Mouse (Mus musculus) small intestine, adult 2 months (tissue): ENCODE results near the gene Katna1. TPM values are rescaled to one million over a fixed set of nuclear protein-coding genes. Genes with fewer than 3 reads are reported as not detected.

Source experiments
- H3K27ac ChIP-seq: fragments of 200-500 bp; 2 replicates; pipeline ENCODE4 v1.5.1; 2012; ENCODE audit warnings: low read depth, low read length, control low read depth, inconsistent platforms; ENCODE audit not compliant: insufficient read depth
- H3K27me3 ChIP-seq: fragments of 200-500 bp; 2 replicates; pipeline ENCODE4 v1.6.1; 2012; ENCODE audit warnings: mild to moderate bottlenecking, moderate library complexity, low read length, inconsistent platforms; ENCODE audit not compliant: control insufficient read depth, insufficient read depth
- H3K36me3 ChIP-seq: fragments of 200-500 bp; 2 replicates; pipeline ENCODE4 v1.6.1; 2012; ENCODE audit warnings: mild to moderate bottlenecking, low read length, control low read depth, inconsistent platforms; ENCODE audit not compliant: control insufficient read depth, insufficient read depth
- H3K4me1 ChIP-seq: fragments of 200-500 bp; 2 replicates; pipeline ENCODE4 v1.6.1; 2012; ENCODE audit warnings: low read length, inconsistent platforms, mixed read lengths; ENCODE audit not compliant: control insufficient read depth, insufficient read depth, insufficient read length
- H3K4me3 ChIP-seq: fragments of 200-500 bp; 2 replicates; pipeline ENCODE4 v1.5.1; 2012; ENCODE audit warnings: low read depth, mild to moderate bottlenecking, control low read depth, inconsistent platforms, low read length, moderate library complexity
- CTCF ChIP-seq: fragments of 200-500 bp; IDR thresholded peaks from 2 replicates; pipeline ENCODE4 v1.5.1; 2012; ENCODE audit warnings: low read depth, mild to moderate bottlenecking, control low read depth, inconsistent platforms, low read length, moderate library complexity, mixed read lengths; ENCODE audit not compliant: insufficient replicate concordance, insufficient read length; ENCODE audit errors: extremely low read depth
- POLR2A ChIP-seq: fragments of 200-500 bp; IDR thresholded peaks from 2 replicates; pipeline ENCODE4 v1.6.1; 2012; ENCODE audit warnings: low read depth, mild to moderate bottlenecking, control low read depth, inconsistent platforms, low read length, moderate library complexity
- WGBS: fragments of 180-500 bp; shearing (Covaris S2); methylation state at CpG from one replicate; pipeline ENCODE4 v1.1.7; 2018; 5-methylcytosine and 5-hydroxymethylcytosine counted together
- polyA plus RNA-seq: library from polyadenylated mRNA; depleted of rRNA; stranded (reverse); fragments of >200 nt; gene quantifications from 2 replicates; pipeline ENCODE4 v1.2.3, GENCODE M21; 2012

Gene Katna1
- polyA plus RNA-seq, 1 experiment, result 1.9 TPM

DNA sequence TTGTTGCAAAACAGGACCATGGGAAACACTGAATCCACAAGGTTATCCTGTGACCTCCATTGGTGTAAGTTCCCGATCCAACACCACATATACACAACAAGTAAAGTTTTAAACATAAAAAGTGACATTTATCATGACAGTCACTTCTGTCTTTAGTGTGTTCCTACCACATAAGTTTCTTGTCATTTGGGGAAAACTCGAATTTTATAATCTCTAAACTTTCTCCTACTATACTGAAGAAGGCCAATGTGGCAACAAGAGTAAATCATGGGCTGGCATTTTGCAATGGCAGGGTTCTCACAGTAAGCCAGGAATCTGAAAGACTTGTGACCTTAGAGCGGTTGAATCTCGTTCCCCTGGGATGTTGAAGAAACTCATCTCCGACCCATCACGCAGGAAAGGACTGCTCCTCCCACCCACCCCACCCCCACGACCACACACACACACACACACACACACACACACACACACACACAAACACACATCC is 54.0 kb downstream of the Katna1 start:
- H3K4me1 ChIP-seq, result peaks cover 2% of the 10 kb centered on the region; the same call in 1 of the 2 replicates
- WGBS, result 18% methylated on average over 7 of the region's 7 CpGs
- peaks cover 14% of the 10 kb centered on the region for H3K36me3 ChIP-seq
- H3K27ac ChIP-seq, result no peak overlapping the region
- TF ChIP-seq CTCF, result no peak
- TF ChIP-seq POLR2A, result no peak
- peak overlapping the region; percentile 99 for H3K4me3 ChIP-seq
- no peaks in the 10 kb centered on the region for H3K27me3 ChIP-seq

- Histone ChIP-seq H3K27me3 (no peaks in the 10 kb centered on the region), H3K4me3 (peak overlapping the region; percentile 99), H3K36me3 (peaks cover 9% of the 10 kb centered on the region), H3K4me1 (peaks cover 2% of the 10 kb centered on the region; the same call in 1 of the 2 replicates), H3K27ac (0 out of 2 replicates have a peak overlapping the region, but pooled peaks have one; percentile 29)
- TF ChIP-seq CTCF (no peak), POLR2A (peak; percentile 65)
- under 1% methylated on average over 77 of the region's 77 CpGs for WGBS
Observed at GRCm38 (mm10) chr10:7780238-7781176, 54.7 kb downstream of the Katna1 start.

DNA sequence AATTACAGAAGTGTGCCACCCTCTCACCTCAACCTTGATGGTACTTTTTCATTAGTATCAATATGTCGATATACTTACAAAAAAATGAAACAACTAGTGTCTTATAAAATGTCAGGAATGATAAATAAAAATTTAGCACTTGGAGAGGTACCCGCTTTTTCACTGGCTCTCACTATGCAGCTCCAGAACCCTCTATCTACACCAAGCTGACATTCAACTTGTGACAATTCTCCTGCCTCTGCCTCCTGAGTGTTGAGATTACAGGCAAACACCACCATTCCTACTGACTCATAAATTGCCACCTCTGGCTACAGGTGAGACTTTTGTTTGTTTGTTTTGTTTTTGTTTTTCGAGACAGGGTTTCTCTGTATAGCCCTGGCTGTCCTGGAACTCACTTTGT is 55.4 kb downstream of the Katna1 start:
- H3K4me3 ChIP-seq, result peak overlapping the region; percentile 31; the same call in 1 of the 2 replicates
- H3K4me1 ChIP-seq, result peaks cover 2% of the 10 kb centered on the region
- TF ChIP-seq POLR2A (no peak), CTCF (no peak)
- H3K27ac ChIP-seq, result no peak overlapping the region
- no peaks in the 10 kb centered on the region for H3K27me3 ChIP-seq
- WGBS, result 43% methylated on average over 3 of the region's 3 CpGs
- peaks cover 5% of the 10 kb centered on the region; the same call in 1 of the 2 replicates for H3K36me3 ChIP-seq

- no peaks in the 10 kb centered on the region for H3K27me3 ChIP-seq
- TF ChIP-seq CTCF (no peak), POLR2A (no peak)
- no peak overlapping the region for H3K4me3 ChIP-seq
- peaks cover 2% of the 10 kb centered on the region; the same call in 1 of the 2 replicates for H3K4me1 ChIP-seq
- no peak overlapping the region for H3K27ac ChIP-seq
- WGBS, result 29% methylated on average over 2 of the region's 2 CpGs
- peaks cover 4% of the 10 kb centered on the region; the same call in 1 of the 2 replicates for H3K36me3 ChIP-seq
Observed at GRCm38 (mm10) chr10:7787319-7787718, 61.5 kb downstream of the Katna1 start.

DNA sequence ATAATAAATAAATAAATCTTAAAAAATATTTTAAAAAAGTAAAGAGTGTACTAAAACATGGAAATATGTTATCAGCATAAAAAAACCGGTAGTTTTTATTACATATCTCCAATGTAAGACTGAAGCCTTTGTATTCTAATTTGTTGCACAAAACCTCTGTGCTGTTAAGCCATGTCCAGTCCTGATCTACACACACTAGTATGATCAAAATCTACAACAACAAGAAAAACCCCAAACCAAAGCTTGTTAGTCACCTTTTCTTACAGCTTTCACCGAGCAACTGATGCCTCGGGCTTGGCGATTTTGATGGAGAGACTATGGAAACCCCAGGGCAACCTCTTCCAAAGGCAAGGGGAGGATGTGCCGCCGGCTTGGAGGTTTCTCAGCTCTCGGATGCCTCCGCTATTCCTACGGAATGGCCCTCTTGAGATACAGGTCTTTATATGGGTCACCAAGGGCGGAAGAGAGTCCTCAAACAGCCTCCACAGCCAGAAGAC is 66.5 kb downstream of the Katna1 start:
- Histone ChIP-seq H3K27ac (peak overlapping the region; percentile 12; the same call in 1 of the 2 replicates), H3K4me3 (peak overlapping the region; percentile 76), H3K36me3 (peaks cover 15% of the 10 kb centered on the region), H3K4me1 (peaks cover 4% of the 10 kb centered on the region; the same call in 1 of the 2 replicates), H3K27me3 (no peaks in the 10 kb centered on the region)
- TF ChIP-seq POLR2A (no peak), CTCF (no peak)
- 2% methylated on average over 10 of the region's 10 CpGs for WGBS

GRCm38 (mm10) chr10:7792751-7793385 is 67.1 kb downstream of the Katna1 start, which contains the start of the genes Ginm1 and Ppil4:
TSS of gene Ginm1 (minus strand) at chr10:7792824.
TSS of gene Ppil4 (plus strand) at chr10:7792891.
- under 1% methylated on average over 52 of the region's 52 CpGs for WGBS
- H3K36me3 ChIP-seq, result peaks cover 19% of the 10 kb centered on the region
- peak within 1 kb of the TSS; percentile 12; the same call in 1 of the 2 replicates for H3K27ac ChIP-seq

GRCm38 (mm10) chr10:7801258-7801657 is 75.5 kb downstream of the Katna1 start:
- no peak overlapping the region for H3K27ac ChIP-seq
- H3K36me3 ChIP-seq, result peaks cover 59% of the 10 kb centered on the region
- no peaks in the 10 kb centered on the region for H3K27me3 ChIP-seq
- H3K4me1 ChIP-seq, result no peaks in the 10 kb centered on the region
- 77% methylated on average over 3 of the region's 3 CpGs for WGBS
- TF ChIP-seq CTCF (no peak), POLR2A (no peak)
- H3K4me3 ChIP-seq, result no peak overlapping the region

More at GRCm38 (mm10) chr10:7792751-7793385, 67.1 kb downstream of the Katna1 start, which contains the start of the genes Ginm1 and Ppil4:
- no peaks in the 10 kb centered on the region for H3K27me3 ChIP-seq
- TF ChIP-seq CTCF (no peak), POLR2A (peak; percentile 82)
- peak within 1 kb of the TSS; percentile 76 for H3K4me3 ChIP-seq
- peaks cover 4% of the 10 kb centered on the region; the same call in 1 of the 2 replicates for H3K4me1 ChIP-seq
